Mouse (Mus musculus) lung, postnatal 4 days (tissue): Measurements from ENCODE around the gene Dnah17.

Experiments used
- DNase-seq, 2 experiments: peaks; one replicate each; pipeline ENCODE4 v3.0.0; 2021

The Dnah17 gene

DNA sequence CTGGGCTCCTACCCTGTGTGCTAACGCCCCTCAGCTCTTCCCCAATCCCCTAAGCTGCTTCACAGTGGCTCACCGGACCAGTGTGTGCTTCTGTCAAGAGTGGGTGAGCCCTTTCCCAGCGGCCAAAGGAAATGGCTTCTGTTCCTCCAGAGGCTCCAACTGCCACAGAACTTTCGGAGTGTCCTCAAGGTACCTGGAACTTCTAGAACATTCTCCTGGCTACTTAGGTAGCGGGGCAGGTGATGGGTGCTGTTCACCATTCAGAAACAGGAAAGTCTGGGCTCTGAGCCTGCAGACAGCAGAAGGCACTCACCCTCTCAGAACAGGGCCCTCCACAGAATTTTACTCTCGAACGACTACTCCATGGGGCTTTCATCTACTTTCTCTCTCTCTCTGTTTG lies at the start of gene Dnah17:
Gene Dnah17, minus strand, starts transcription at position 101 of the 400 bp plus-strand sequence.
- no peak for DNase-seq

DNA sequence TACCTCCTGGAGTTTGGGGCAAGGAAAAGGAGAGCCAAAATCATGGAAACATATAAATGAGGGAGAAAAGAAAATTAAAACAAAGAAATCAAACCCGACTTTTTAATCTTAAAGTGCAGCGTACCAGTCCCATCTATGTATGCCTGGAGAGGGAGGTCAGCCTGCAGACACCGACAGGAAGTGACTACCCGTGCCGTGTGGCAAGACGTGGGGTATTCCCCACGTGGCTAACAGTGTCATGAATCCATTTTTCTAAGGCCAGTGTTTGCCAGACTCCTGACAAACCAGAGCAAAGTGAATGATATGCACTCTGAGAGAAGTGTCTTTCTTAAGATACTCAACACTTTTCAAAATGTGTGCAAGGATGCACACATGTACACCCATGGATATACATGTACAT lies 49.8 kb upstream of the Dnah17 start:
- DNase-seq = no peak

DNA sequence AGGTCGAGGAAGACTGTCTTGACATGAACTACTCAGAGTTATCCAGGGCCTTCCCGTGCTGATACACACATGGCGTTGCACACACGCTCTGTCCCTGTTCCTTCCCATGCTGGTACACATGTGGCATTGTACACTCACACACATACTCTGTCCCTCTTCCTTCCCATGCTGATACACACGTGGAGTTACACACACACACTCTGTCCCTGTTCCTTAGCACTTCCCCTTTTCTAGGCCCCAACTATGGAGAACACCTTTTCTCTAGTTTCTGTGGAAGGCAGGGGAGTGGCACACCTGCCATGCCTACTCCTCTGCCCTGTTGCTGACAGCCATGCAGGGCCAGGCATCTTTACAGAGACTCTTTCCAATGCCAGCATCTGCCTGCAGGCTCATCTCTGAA lies 47.8 kb upstream of the Dnah17 start:
- no peak for DNase-seq

DNA sequence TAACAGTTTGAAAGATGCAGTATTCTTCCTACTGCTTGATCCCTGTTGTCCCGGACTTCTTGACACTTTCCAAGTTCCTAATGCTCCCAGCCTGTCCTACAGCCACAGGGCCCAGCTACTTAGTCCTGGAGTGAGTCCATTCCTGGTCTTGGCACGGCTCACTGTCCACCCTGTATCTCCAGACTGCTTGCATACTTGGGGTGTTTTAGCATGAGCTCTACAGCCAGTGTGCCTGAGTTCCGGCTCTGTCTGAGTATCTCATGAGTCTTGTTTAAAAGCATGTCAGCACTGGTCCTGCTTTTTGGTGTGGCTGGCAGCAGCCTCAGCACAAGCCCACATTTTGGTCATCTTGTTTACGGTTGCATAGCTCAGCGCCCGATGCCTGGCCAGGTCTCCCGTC lies 44.3 kb upstream of the Dnah17 start:
- peak; percentile 44 to 82 for DNase-seq

DNA sequence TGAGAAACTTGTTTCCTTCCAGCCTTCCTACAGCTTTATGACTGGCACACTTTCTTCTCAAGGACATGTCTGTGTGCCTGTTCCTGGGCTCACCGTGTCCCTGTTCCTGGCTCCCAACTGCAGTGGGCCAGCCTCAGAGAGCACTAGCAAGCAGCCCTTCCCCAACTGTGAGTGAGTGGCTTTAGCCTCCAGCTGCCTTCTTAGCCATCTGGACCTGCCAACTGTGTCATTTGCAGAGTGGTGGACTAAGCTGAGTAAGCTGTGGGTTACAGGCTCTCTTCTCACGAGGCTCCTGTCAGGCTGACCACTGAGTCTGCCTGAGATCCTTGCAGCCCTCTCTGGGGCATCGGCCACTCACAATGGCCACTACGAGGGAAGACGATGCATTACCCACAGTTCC lies 42.3 kb upstream of the Dnah17 start:
- no peak for DNase-seq

DNA sequence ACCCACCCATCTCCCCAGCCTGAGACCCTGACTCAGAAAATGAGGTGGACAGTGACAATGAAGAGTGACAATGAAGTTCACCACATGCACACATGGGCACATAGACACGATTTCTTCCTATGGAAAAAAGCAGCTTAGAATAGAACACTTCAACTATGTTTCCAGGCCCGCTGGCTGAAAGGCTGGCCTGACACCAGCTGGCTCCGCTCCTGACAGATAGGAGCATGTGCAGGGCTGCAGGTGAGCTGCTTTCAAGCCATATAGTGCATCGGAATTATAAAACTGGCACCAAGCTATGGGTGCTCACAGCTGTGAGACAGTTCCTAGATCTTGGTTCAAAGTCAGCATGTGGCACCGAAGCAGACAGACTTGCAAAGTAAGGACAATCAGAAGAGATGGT lies 39.9 kb upstream of the Dnah17 start:
- DNase-seq = no peak

DNA sequence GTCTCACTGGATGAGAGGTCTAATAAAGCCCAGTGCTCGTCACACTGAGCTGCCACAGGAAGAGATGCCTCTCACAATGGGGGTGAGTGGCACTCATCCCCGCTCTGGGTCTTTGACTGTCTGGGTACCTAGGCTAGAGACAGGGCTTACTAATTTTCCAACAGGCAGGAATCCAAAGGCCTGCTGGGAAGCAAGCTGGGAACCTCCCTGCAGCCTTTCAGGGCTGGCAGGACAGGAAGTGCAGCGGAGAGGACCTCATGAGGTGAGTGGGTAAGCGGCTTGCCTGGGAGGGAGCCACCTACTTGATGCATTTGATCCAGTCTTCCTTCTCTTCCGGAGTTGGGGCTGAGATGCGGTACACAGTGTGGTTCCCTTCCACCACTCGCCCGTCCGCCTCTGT lies 38.3 kb upstream of the Dnah17 start:
- DNase-seq = no peak

DNA sequence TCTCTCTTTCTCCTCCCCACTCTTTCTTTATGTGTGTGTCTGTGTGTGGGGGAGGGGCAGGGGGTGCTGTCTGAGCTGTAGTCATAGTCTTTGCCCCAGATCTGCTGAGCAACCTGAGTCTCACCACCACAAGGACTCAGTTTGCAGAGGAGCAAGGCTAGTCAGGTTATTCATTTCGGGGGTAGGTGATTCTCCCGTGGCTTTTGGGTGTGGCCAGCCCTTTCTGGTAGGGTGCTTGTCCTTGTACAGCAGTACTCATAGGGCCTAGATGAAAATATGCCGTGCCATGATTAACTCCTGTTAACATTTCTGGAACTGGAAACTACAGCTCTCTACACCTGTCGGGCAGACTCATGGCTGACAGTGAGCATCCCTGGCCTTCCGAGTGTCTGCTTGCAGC lies 36.2 kb upstream of the Dnah17 start:
- DNase-seq = no peak

DNA sequence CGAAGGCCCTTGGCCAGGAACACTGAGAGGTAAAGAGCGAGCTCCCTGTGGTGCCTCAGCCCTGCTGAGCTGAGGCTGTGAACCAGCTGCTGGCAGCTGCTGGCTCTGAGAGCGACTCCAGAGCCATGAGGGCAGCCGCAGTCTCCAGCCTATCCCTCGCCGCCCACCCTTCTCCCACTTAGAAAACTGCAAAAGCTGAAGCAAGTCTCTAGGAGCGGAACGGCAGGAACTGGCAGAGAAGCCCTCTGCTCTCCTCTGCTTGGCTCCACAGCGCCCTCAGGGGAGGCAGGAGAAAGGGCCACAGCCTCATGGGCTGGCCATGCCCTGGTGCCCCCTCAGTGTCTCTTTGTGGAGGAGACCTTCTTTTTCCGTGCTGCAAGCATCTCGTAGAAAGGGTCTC lies 35.2 kb upstream of the Dnah17 start:
- peak; percentile 36 to 67 for DNase-seq

DNA sequence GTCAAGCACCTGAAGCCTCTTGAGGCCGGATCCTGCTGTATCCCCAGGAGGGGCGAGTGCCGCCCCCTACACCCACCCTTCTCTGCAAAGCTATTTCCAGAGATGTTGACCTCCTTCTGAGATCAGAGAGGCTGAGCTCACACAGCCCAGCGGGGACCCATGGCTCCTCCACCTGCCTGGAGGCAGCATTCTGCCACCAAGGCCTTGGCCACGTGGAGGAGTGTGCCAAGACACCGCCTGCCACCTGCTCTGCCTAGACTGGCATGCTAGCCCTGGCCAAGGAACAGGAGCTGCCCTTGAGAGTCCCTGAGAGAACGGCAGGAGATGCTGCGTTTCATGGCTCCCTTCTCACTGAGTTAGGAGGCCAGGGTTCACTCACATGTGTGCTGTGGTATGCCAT lies 34.1 kb upstream of the Dnah17 start:
- DNase-seq = no peak

DNA sequence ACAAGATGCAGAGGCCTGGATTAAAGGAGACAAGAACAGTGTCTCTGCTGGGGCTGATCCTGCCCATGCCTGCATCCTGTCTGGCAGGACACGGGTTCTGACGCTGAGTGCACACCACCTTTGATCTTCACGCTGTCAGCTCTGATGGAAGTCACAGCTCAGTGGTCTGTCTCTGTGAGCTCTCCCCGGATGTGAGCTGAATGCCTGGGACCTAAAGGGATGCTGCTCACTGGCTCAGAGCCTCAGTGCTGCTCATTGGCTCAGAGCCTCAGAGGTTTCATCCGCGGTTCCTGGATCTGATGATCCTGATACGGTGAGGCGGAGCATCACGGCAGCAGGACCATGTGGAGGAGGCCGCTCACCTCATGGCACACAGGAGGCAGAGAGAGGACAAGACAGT lies 31.8 kb upstream of the Dnah17 start:
- DNase-seq = peak; percentile 29 to 69

DNA sequence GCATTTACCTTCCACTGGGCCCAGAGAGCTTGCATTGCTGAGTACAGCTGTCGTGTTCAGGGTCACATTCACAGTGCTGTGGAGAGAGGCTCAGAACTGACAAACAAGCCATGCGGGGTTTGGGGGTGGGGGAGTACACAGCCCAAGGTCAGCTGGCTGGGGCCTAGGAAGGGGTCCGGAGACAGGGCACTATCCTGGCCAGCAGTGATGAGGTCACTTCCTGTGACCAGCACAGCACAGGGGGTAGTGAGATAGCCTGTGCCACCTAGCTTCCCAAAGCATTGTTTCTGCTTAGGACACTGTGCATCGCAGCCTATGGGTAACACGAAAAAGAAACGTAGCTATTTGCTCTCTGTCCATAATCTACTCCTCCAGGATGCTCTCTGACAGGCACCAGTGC lies 30.8 kb upstream of the Dnah17 start:
- no peak for DNase-seq

DNA sequence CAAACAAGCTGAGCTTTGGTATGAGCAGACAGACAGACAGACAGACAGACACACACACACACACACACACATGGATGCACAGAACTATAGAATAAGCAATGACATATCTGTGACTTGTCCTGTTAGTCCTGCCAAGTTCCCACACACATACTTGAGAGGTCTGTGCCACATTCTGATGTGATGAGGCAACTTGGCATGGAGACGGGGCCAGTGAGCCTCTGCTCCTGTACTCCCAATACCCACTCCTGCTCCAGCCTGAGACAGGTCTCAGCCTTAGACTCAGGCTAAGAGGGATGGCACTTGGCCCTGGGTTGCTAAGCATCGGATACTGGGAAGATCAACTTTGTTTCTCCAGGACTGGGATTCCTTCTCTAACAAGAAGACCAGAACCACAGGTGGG lies 30.3 kb upstream of the Dnah17 start:
- peak; percentile 40 to 64 for DNase-seq

DNA sequence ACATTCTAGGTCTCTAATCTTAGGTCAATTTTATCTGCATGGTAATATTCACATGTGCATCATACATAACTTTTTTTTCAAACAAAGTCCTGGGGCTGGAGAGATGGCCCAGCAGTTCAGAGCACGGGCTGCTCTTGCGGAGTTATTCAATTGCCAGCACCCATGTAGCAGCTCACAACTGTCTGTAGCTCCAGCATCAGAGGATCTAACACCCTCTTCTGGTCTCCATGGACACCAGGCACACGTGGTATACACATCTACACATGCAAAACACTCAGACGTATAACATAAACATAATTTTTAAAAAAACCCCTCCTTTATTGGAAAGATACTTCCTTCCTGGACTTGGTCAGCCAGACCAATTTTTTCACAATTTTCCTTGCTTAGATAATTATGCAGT lies 28.3 kb upstream of the Dnah17 start:
- no peak for DNase-seq

DNA sequence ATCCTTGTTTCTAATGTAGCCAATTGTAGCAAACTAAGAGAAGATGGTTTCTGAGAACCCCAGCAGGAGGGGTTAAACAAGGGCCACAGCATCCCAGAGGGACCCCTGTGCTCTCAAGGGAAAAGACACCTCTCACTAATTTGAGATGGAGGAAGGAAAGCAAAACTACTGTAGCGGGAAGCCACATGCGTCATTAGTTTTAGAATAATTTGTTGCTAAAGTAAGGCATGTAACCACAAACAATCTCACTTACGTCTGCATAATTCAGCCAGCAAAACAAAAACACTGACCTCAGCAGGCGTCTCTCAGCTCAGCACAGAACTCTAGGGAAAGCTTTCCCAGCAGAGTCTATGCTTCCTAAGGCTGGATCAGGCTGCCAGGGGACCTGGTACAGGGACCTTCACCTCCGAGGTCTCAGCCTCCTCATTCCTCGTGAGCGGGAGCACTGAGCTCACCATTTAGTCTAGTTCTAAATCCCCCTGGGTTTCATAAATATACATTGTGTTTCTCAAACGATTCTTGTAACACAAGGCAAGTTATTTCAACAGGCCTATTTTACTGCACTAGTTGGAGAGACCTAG lies 26.1 kb upstream of the Dnah17 start:
- no peak for DNase-seq

DNA sequence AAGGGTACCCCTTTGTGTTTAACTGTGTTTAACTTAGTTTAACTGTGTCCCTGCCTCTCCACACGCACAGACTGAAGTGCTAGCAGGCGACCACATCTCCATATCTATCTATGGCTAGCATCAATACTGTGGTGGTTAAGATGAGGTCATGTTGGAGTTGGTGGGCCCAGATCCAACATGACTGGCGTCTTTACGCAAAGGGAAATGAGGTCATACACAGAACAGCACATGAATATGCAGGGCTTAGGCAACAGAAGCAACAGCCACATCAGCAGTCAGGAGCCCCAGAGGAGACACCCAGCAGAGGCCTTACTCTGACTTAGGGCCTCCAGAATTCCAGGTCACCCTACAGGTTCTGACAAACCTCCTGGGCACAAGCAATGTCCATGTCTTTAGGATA lies 22.5 kb upstream of the Dnah17 start:
- peak; percentile 49 to 50 for DNase-seq

DNA sequence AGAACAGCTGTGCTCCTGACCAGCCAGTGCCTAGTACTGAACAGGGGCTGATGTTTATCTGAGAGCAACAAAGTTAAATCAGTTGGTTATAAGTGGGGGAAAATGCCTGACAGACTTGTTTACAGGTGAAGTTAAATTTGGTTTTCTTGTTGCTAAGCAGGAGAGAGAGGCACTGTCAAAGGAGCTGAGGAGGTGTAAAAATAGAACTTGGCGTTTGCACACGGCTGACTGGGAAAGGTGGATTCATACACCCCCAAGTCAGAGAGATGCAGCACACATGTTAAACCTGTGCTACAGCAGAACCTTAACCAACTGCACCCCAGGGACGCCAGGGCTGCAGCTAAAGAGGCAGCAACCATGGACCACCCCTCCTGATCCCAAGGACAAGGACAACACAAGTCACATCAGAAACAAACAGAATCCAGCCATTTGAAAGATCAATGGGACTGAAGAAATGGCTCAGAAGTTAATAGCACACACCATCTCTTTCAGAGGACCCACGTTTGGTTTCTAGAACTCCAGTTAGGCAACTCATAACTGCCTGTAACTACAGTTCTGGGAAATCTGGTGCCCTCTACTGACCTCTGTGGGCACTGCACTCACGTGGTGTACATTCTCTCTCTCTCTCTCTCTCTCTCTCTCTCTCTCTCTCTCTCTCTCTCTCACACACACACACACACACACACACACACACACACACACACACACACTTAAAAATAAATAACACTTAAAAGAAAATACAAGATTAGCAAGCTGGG lies 21.2 kb upstream of the Dnah17 start:
- DNase-seq = no peak

DNA sequence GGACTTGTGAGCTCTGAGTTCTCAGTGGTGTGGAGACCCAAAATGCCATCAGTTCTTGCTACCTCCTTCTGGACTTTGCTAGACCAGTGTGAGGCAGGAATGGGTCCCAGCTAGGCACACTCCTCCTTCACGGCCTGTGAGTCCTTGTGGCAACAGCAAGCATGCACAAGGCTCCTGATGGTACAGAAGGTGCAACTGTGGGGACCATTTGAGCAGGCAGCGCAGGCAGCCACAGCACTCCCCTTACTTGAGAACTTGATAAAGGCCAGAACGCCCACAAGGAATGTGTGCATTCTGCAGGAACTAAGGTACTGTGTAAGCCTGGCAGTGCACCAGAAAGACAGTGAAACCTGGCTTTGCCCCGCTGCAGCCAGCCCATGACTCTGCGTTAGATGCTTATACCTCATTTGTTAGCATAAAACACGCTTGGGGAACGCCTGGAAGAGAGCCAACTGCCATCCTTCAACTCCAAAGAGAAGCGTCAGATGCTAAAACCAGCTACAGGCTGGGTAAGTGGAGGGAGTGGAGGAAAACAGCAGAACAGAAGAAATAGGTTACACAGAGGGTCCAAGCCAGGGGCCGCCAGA lies 19.8 kb upstream of the Dnah17 start:
- peak in 1 of 2 experiments; percentile 38 for DNase-seq

DNA sequence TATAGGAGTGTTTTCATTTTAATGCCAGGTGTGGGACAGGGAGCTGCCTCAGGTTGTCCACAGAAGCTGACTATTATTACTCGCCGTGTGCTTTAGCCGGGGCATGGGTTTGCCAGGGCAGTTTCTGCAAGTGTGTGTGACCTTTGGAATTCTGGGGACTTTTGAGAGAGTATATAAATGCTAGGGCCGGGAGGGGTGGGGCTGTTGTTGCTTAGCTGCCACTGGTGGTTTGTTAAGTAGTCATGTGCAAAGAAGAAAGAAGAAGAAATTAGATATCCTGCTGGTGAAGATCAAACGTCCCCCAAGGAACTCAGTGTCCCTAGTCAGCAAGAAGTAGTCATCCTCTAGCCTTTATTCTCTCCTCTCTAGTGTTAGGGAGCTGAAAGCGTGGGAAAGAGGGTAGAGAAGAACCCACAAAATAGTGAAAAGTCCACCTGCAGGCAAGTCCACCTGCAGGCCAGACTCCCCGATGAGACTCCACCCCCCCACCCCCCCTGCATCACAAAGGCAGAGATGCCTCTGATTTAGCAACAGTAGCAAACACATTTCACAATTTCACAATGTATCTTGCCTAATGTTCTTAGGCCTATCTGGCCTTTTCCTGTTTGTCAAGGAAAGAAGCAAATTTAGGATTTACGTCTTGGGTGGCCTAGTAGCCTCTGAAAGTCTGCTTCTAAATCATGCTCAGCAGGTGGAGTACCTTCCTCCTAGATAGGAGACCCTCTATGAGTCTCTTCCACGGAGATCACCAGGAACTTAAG lies 17.6 kb upstream of the Dnah17 start:
- DNase-seq = no peak

DNA sequence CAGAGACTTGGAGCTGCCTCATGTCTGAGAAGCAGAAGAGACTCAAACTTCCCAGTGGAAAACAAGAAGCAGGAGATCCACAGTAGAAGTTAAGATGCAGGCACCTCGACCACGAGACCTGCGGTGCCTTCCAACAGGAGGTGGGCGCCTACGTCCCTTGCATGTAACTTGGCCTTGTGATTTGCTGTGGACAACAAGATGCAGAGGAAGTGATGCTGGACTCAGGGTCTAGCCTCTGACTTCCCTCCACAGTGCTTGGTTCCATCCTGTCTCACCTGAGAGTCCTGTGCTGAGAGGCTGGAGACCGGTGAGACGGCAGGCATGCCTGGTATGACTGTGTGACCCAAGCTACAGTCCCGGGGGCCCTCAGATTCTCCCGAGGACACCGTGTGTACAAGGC lies 16.0 kb upstream of the Dnah17 start:
- DNase-seq = no peak

DNA sequence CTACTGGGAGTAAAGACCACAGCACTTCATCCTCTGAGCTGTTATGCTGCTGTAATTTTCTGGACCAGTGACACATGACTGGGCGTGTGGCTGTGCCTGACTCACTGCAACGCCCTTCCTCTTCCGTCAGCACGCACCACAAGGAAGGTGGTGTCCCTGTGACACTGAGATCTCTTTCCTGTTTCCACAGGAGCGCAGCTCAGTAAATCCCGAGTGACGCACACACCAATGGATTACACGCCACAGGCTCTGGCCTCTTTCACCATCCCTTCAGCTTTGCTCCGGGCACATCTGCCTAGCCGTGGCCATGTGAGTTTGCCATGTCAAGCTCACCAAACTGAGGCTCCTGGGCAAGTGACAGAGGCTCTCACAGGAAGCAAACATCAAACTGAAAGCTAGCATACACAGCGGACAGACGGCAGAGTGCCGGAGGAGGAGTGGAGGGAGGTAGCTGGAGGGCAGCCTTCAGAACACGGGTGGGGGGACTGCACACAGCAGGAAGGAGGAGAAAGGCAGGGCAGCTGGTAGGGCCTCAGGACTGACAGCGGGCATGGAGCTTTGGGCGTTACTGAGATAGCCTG lies 15.4 kb upstream of the Dnah17 start:
- DNase-seq = peak; percentile 82

DNA sequence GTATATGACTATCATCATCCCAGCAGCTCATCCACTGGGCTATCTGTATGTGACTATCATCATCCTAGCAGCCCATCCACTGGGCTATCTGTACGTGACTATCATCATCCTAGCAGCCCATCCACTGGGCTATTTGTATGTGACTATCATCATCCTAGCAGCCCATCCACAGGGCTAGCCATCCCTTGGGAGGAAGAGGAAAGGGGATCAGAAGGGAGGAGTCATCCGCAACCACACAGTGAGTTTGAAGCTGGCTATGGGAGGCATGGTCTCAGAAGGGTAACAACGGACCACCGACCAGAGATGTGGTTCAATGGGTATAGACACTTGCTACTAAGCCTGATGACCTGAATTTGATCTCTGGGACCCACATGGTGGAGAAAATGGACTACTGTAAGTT lies 14.7 kb upstream of the Dnah17 start:
- DNase-seq = no peak

DNA sequence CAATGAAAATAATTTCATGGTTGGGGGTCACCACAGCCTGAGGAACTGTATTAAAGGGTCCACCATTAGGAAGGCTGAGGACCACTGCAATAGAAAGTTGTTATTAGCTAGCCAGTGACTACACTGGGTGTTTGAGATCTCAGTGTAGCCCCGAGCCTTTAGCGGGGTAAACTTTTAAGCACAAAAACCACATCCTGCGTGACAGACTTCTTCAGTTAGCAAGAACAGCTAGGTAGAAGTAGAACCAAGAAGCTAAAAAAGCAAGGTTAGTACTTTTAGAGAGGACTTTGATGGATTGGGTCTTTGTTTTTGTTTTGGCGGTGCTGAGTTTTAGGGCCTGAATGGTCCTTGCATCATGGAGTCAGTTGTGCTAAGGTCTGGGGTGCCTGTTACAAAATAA lies 13.3 kb upstream of the Dnah17 start:
- DNase-seq = no peak
